Mouse (Mus musculus) spleen, adult 2 months (tissue): ENCODE measurements around the gene Polr3f.

ENCODE experiments used
- CTCF ChIP-seq: fragments of 200-500 bp; IDR thresholded peaks from 2 replicates; pipeline ENCODE4 v1.5.1; 2011; ENCODE audit warnings: mild to moderate bottlenecking, inconsistent platforms; ENCODE audit not compliant: insufficient read depth, insufficient read length, insufficient replicate concordance; ENCODE audit errors: extremely low read depth
- POLR2A ChIP-seq: fragments of 200-500 bp; IDR thresholded peaks from 2 replicates; pipeline ENCODE4 v1.6.1; 2011; ENCODE audit warnings: low read depth, low read length, inconsistent platforms

DNA sequence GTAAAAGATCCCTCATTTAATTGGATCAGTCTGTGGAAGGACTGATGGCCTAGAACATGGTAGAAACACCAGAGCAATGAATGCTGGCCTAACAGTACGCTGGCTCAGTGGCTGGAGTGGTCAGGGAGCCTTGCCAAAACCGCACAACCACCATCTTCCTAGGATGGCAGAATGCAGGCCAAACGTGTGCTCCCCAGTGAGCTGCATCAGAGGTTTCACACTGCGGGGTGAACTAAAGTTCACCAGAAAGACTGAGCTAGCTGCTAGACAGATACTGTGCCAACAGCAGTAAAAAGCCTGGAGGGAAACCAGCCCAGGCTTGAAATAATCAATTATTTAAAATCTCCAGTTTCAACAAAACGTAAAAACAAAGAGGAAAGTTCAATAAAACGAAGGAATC, 40.0 kb upstream of the Polr3f start:
- TF ChIP-seq POLR2A (no peak), CTCF (no peak)
